Mouse (Mus musculus): ENCODE measurements around the gene Vmn1r55. TPM values are rescaled to one million over a fixed set of nuclear protein-coding genes. Genes with fewer than 3 reads are reported as not detected.
"Not testable (repeated sequence)": the region's sequence is repeated elsewhere in the genome, so short reads cannot be mapped to it uniquely, and the experiment has no call there.

The Vmn1r55 gene
- polyA plus RNA-seq (2016; fragmentation: Nextera tagmentation; extraction: Ambion mirVana): not detected in 2 replicates

- H3K4me2 ChIP-seq (replicated peaks); H3K4me3 ChIP-seq; H3K27ac ChIP-seq (replicated peaks); ATAC-seq (ENCODE audit: low FRiP score, low read depth); H3K36me3 ChIP-seq; H3K9me3 ChIP-seq; H3K9ac ChIP-seq (replicated peaks); H3K27me3 ChIP-seq; H3K4me1 ChIP-seq: not testable (repeated sequence)
These were observed at the start of gene Vmn1r55 for GRCm38 (mm10) chr7:5149570-5149969. Gene Vmn1r55, minus strand, starts transcription at chr7:5149670.

DNA sequence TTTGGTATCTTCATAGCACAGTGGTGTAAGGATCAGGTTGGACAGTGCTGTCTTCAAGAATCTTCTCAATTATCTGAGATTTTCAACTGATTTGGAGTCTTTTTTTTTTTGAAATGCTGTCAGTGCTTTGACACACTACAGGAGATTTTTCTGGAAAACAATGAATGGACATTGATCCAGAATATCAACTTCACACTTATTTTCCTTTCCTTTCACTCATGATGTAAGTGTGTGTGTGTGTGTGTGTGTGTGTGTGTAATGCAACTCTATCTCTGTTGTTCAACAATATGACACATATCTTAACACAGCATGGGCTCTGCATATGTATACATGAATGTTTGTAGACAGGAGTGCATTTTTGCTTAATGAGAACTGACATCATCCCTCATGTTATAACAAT, 47.2 kb upstream of the Vmn1r55 start, which contains the start of gene Vmn1r56:
Gene Vmn1r56 (minus strand): TSS at position 101 of the 400 bp plus-strand sequence.
- H3K4me3 ChIP-seq; H3K27me3 ChIP-seq; H3K4me2 ChIP-seq (replicated peaks); H3K36me3 ChIP-seq; H3K4me1 ChIP-seq; H3K9me3 ChIP-seq; ATAC-seq (ENCODE audit: low FRiP score, low read depth); H3K27ac ChIP-seq (replicated peaks); H3K9ac ChIP-seq (replicated peaks): not testable (repeated sequence)

- no peak within 1 kb of the TSS for H3K27ac ChIP-seq (replicated peaks)
- peak within 1 kb of the TSS; percentile 35 for H3K4me3 ChIP-seq
- no peaks in the 10 kb centered on the region for H3K27me3 ChIP-seq
- whole genome bisulfite sequencing: 19% methylated on average over 42 of the region's 42 CpGs
- peak; percentile 86 for ATAC-seq (ENCODE audit: low FRiP score, low read depth)
- H3K9me3 ChIP-seq: no peaks in the 10 kb centered on the region
- no peaks in the 10 kb centered on the region for H3K36me3 ChIP-seq
- no peaks in the 10 kb centered on the region for H3K4me1 ChIP-seq
- H3K4me2 ChIP-seq (replicated peaks): peak within 1 kb of the TSS; percentile 54
- peak within 1 kb of the TSS; percentile 41; the same call in 1 of the 2 replicates for H3K9ac ChIP-seq (replicated peaks)
These were observed 23.7 kb downstream of the Vmn1r55 start, which contains the start of gene Rasl2-9 for GRCm38 (mm10) chr7:5125549-5126406. Gene Rasl2-9, minus strand, starts transcription at chr7:5125950.

GRCm38 (mm10) chr7:5125078-5125477, 24.4 kb downstream of the Vmn1r55 start:
- H3K9me3 ChIP-seq: no peaks in the 10 kb centered on the region
- no peaks in the 10 kb centered on the region for H3K27me3 ChIP-seq
- H3K4me1 ChIP-seq: no peaks in the 10 kb centered on the region
- 91% methylated on average over 8 of the region's 8 CpGs for whole genome bisulfite sequencing
- H3K9ac ChIP-seq (replicated peaks): no peak overlapping the region
- H3K4me3 ChIP-seq: no peak overlapping the region
- H3K36me3 ChIP-seq: no peaks in the 10 kb centered on the region
- H3K4me2 ChIP-seq (replicated peaks): no peak overlapping the region
- ATAC-seq (ENCODE audit: low FRiP score, low read depth): no peak
- no peak overlapping the region for H3K27ac ChIP-seq (replicated peaks)

GRCm38 (mm10) chr7:5116850-5117249, 32.6 kb downstream of the Vmn1r55 start, which contains the start of gene Rfpl4:
Gene Rfpl4, minus strand, starts transcription at chr7:5116950.
- WGBS: 88% methylated on average over 3 of the region's 3 CpGs
- Histone ChIP-seq H3K27me3 (no peaks in the 10 kb centered on the region), H3K4me1 (no peaks in the 10 kb centered on the region), H3K36me3 (no peaks in the 10 kb centered on the region), H3K9me3 (no peaks in the 10 kb centered on the region), H3K27ac (replicated peaks) (no peak within 1 kb of the TSS), H3K4me2 (replicated peaks) (no peak within 1 kb of the TSS), H3K9ac (replicated peaks) (no peak within 1 kb of the TSS), H3K4me3 (no peak within 1 kb of the TSS)
- ATAC-seq (ENCODE audit: low FRiP score, low read depth): no peak

DNA sequence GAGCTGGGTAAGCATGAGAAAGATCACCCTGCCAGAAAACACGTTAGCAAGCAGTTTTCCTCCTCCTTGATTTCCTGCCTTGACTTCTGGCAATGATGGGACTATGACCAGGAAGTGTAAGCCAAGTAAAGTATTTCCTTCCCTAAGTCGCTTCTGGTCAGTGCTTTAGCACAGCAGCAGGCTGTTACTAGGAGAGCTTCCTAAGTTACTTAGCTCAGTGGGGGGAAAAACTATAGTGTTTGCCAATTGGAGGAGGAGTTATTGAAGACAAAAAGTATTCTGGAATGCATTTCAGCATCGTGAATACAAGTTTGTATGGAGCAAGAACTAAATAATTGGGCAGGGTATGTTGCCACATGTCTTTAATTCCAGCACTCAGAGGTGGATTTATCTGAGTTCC, 36.8 kb downstream of the Vmn1r55 start:
- H3K27ac ChIP-seq (replicated peaks): no peak overlapping the region
- H3K9ac ChIP-seq (replicated peaks): no peak overlapping the region
- no peak overlapping the region for H3K4me3 ChIP-seq
- no peaks in the 10 kb centered on the region for H3K36me3 ChIP-seq
- no peak overlapping the region for H3K4me2 ChIP-seq (replicated peaks)
- ATAC-seq (ENCODE audit: low FRiP score, low read depth): no peak
- H3K9me3 ChIP-seq: no peaks in the 10 kb centered on the region
- no peaks in the 10 kb centered on the region for H3K27me3 ChIP-seq
- H3K4me1 ChIP-seq: no peaks in the 10 kb centered on the region
- 50% methylated on average over 3 of the region's 3 CpGs for WGBS

DNA sequence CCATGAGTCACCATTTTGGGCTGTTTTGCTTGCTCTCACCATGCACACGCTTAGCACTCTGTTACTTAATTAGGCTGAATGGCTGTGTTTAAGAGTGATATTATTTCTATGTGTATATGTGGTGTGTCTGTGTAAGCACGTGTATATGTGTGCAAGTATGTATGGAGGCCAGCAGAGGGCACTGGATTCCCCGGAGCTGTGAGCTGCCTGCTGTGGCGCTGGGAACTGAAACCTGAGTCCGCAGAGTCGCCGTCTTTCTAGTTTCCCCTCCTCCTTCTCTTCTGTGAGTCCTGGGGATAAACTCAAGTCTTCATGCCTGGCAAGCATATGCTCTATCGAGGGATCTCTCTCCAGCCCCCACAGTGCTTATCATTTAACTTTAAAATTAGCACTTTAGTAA, 40.2 kb downstream of the Vmn1r55 start:
- no peaks in the 10 kb centered on the region for H3K27me3 ChIP-seq
- ATAC-seq (ENCODE audit: low FRiP score, low read depth): no peak
- no peak overlapping the region for H3K4me3 ChIP-seq
- H3K9me3 ChIP-seq: no peaks in the 10 kb centered on the region
- WGBS: 86% methylated on average over 8 of the region's 8 CpGs
- no peaks in the 10 kb centered on the region for H3K4me1 ChIP-seq
- no peak overlapping the region for H3K9ac ChIP-seq (replicated peaks)
- no peak overlapping the region for H3K4me2 ChIP-seq (replicated peaks)
- H3K36me3 ChIP-seq: no peaks in the 10 kb centered on the region
- H3K27ac ChIP-seq (replicated peaks): no peak overlapping the region

- WGBS: 85% methylated on average over 4 of the region's 4 CpGs
- no peaks in the 10 kb centered on the region for H3K27me3 ChIP-seq
- H3K9ac ChIP-seq (replicated peaks): no peak overlapping the region
- H3K4me2 ChIP-seq (replicated peaks): no peak overlapping the region
- H3K4me3 ChIP-seq: no peak overlapping the region
- no peak for ATAC-seq (ENCODE audit: low FRiP score, low read depth)
- no peak overlapping the region for H3K27ac ChIP-seq (replicated peaks)
- H3K4me1 ChIP-seq: no peaks in the 10 kb centered on the region
- H3K9me3 ChIP-seq: no peaks in the 10 kb centered on the region
- no peaks in the 10 kb centered on the region for H3K36me3 ChIP-seq
These were observed 41.2 kb downstream of the Vmn1r55 start for GRCm38 (mm10) chr7:5108272-5108671.

DNA sequence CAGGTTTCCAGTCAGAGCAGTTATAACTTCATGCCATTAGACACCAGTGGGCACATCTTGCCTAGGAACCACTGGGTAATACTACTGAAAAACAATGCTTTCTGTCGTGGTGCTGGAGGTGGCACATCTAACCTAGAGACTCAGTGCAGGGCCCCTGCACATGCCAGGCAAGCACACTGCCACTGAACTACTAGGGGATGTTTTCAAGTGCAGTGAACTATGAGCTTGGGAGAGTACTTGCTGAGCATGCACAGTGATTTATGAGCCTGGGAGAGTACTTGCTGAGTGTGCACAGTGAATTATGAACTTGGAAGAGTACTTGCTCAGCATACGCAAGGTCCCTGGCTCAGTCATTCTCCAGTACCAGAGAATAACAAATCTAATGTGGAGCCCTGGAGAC, 46.9 kb downstream of the Vmn1r55 start:
- H3K4me1 ChIP-seq: no peaks in the 10 kb centered on the region
- no peak overlapping the region for H3K9ac ChIP-seq (replicated peaks)
- WGBS: 82% methylated on average over 2 of the region's 2 CpGs
- no peak overlapping the region for H3K27ac ChIP-seq (replicated peaks)
- no peaks in the 10 kb centered on the region for H3K9me3 ChIP-seq
- no peak overlapping the region for H3K4me2 ChIP-seq (replicated peaks)
- H3K27me3 ChIP-seq: no peaks in the 10 kb centered on the region
- no peak overlapping the region for H3K4me3 ChIP-seq
- H3K36me3 ChIP-seq: peaks cover 17% of the 10 kb centered on the region
- ATAC-seq (ENCODE audit: low FRiP score, low read depth): no peak

- H3K27me3 ChIP-seq: no peaks in the 10 kb centered on the region
- H3K4me3 ChIP-seq: no peak overlapping the region
- ATAC-seq (ENCODE audit: low FRiP score, low read depth): no peak
- H3K9ac ChIP-seq (replicated peaks): no peak overlapping the region
- peaks cover 30% of the 10 kb centered on the region for H3K36me3 ChIP-seq
- no peak overlapping the region for H3K27ac ChIP-seq (replicated peaks)
- no peak overlapping the region for H3K4me2 ChIP-seq (replicated peaks)
- WGBS: 92% methylated on average over 10 of the region's 10 CpGs
- no peaks in the 10 kb centered on the region for H3K9me3 ChIP-seq
- no peaks in the 10 kb centered on the region for H3K4me1 ChIP-seq
These were observed 48.3 kb downstream of the Vmn1r55 start for GRCm38 (mm10) chr7:5101066-5101663.

DNA sequence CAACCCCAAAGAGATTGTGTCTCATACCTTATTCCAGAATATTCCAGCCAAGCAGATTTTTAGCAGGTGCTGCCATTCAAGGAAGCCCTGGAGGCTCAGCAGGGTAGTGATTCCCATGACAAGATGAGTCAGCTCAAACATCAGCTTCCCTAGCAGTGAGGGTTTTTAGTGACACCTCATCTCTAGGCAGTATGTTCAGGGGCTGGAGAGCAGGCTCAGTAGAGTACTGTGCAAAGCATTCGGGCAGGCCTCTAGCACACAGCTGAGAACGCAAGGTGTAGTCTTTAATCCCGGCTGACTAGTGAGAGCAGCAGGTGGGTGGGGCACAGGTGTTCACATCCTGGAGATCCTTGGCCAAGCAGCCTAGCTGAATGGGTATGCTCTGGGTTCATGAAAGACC, 49.7 kb downstream of the Vmn1r55 start:
- no peak overlapping the region for H3K4me2 ChIP-seq (replicated peaks)
- no peaks in the 10 kb centered on the region for H3K27me3 ChIP-seq
- H3K4me3 ChIP-seq: no peak overlapping the region
- no peak overlapping the region for H3K27ac ChIP-seq (replicated peaks)
- ATAC-seq (ENCODE audit: low FRiP score, low read depth): no peak
- H3K9me3 ChIP-seq: no peaks in the 10 kb centered on the region
- H3K9ac ChIP-seq (replicated peaks): no peak overlapping the region
- H3K36me3 ChIP-seq: peaks cover 44% of the 10 kb centered on the region
- WGBS: 89% methylated on average over 3 of the region's 3 CpGs
- no peaks in the 10 kb centered on the region for H3K4me1 ChIP-seq

- H3K36me3 ChIP-seq: peaks cover 54% of the 10 kb centered on the region
- no peak overlapping the region for H3K27ac ChIP-seq (replicated peaks)
- H3K27me3 ChIP-seq: no peaks in the 10 kb centered on the region
- H3K4me1 ChIP-seq: no peaks in the 10 kb centered on the region
- no peak for ATAC-seq (ENCODE audit: low FRiP score, low read depth)
- H3K4me2 ChIP-seq (replicated peaks): no peak overlapping the region
- H3K9ac ChIP-seq (replicated peaks): no peak overlapping the region
- WGBS: 95% methylated on average over 5 of the region's 5 CpGs
- no peak overlapping the region for H3K4me3 ChIP-seq
- no peaks in the 10 kb centered on the region for H3K9me3 ChIP-seq
These were observed 50.7 kb downstream of the Vmn1r55 start for GRCm38 (mm10) chr7:5098769-5099168.

Data from midbrain, embryonic 12.5 days (tissue).